Mouse (Mus musculus): ENCODE measurements around the gene Zbtb8b.
"Not testable (repeated sequence)": the region's sequence is repeated elsewhere in the genome, so short reads cannot be mapped to it uniquely, and the experiment has no call there.

Zbtb8b gene

GRCm38 (mm10) chr4:129440340-129441063, at the start of gene Zbtb8b:
Gene Zbtb8b, minus strand, starts transcription at chr4:129440853.
- peak; percentile 95 for DNase-seq (ENCODE audit: low read depth, low spot score)

DNA sequence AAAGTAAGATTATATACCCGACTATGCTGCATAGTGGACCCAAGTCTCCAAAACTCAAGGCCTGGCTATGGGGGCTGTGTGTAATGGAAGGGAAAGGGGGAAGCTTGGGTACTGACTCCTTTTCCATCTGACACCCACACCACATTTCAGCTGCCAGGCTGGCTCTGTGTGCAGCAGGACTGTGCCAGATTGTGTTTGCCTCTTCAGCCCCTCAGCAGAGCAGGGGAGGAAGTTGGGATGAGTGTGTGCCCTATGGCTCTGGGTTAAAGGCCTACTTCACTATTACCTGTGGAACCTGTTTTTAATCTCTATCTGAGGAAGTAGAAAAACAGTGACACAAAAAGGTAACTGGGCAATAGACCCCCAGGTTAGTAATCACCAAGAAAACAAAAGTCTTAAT, 40.4 kb upstream of the Zbtb8b start:
- no peak for DNase-seq (ENCODE audit: low read depth, low spot score)

GRCm38 (mm10) chr4:129479863-129480262, 39.2 kb upstream of the Zbtb8b start:
- DNase-seq (ENCODE audit: low read depth, low spot score) = no peak

DNA sequence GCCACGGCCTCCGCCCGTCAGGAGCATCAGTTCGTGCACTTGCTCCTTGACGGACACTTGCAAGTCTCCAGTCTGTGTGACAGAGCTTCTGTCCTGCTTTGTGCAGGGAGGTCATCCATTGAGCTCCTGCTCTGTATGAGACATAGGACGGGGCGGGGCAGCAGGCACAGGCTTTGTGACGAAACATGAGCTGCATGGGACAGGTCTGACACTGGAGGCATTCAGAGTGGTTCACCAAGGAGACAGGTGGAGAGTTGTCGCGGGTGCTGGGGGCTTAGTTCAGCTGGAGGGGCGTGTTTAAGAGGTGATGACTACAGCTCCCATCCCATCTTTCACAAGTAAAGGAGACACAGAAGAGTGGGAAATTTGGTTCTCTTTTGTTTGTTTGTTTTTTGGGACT, 35.4 kb upstream of the Zbtb8b start:
- no peak for DNase-seq (ENCODE audit: low read depth, low spot score)

DNA sequence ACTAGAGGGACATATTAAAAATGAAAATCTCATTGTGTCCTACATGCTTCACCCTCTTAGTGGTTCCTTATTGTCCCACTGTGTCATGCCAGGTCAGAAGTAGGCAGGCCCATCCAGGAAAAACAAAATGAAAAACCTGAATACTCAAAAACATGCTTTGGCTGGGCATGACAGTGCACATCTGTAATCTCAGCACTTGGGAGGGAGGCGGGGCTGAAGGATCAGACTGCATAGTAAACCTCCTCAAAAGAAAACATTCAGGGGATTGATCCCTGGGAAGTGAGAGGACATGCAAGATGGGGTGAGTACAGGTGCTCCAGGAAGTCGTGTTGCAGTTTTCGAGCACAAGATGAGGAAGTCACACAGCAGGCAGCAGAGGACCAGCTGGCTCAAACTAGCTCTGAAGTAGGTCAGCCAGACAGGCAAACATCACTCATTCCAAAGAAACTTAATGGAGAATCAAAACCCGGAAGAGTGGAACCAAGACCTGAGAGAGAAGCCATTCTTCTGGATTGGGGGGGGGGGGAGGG, 23.7 kb upstream of the Zbtb8b start:
- peak; percentile 35 for DNase-seq (ENCODE audit: low read depth, low spot score)

DNA sequence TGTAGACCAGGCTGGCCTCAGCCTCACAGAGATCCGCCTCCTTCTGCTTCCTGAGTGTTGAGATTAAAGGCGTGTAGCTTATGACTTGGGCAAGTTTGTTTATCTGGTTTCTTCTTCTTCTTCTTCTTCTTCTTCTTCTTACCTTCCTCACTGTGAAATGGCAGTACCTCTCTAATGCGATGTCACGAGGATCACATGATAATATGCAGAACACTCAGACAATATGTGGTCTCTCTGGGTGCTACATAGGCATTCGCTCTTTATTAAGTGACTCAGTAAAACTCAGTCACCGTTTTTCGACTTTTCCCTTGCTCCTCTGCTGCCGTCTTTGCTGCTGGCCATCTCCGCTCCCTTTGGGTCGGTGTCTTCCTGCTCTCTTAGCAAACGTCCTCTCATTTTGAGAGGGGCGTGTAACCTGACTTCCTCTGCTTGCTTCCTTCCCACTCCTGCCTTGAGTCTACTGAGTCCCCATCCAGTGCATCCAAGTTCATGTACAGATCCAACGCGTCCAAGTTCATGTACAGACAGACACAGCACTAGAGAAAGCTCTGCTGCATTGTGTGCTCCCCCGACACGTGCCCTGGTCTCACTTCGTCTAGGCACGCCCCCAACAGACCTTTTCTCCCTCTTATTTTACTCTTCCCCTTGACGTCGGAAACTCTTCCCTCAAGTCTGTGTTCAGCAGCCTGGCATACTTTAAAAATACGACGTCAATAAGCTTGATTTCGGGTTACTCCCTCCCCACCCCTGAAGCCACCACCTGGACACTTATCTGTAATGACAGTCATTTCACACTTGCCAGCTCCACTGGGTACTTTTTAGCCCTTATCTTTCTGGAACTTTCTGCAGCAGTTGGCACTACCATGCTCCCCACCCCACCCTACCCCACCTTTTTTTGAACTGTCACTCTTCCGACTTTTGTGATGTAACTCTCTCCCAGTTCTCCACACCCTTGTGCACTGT, 22.7 kb upstream of the Zbtb8b start:
- no peak for DNase-seq (ENCODE audit: low read depth, low spot score)

- DNase-seq (ENCODE audit: low read depth, low spot score) = no peak
Observed at GRCm38 (mm10) chr4:129462118-129462517, 21.5 kb upstream of the Zbtb8b start.

DNA sequence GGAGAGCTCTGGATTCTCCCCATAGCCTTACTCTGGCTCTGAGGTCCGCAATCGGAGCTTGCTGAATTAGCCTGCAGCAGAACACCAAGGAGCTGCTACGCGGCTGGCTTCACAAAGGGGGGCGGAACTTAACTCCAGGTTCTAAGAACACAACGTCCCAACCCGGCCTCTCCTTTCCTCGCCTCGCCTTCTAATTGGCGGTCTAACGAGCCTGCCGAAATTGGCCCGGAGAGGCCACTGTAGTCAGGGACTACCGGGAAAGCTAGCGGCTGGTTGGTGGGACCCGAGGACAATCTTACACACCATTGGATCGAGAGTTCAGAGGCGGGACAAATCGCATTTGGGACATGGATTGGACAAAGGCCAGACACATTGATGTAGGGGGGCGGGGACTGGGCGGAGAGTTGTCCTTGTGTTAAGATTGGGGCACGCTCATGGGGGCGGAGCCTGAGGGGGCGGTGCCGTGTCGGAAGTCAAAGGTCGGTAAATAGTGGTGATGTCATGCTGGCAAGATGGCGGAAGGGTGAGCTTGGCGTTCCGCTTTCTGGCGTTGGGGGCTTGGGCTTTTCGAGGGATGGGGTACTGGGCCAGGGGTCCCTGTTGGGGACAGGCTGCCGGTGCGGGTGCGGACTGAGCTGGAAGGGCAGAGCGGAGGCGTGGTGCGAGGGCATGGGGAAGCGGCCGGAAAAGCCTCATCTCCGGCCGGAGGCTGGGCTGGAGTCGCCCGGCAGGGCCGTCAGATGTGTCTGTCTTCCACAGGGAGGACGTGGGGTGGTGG, 20.7 kb upstream of the Zbtb8b start, which contains the start of gene Bsdc1:
TSS of gene Bsdc1 (plus strand) at position 399 of the 778 bp plus-strand sequence.
- DNase-seq (ENCODE audit: low read depth, low spot score) = peak; percentile 100

DNA sequence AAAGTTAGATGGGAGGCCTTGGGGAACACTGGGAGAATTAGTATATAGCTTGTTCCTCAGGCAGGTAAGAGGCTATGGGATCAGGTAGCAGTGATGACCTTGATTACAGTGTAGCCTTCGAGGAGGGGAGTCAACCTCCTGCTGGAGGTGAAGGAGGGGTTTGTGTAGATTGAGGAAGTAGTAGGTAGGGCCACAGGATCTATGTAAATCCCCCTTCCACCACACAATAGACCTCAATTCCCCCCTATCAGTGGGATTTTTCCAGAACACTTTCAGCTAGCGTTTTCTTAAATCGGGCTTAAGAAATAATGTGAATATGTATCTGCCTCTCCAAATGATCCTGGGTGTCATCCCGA, 20.2 kb upstream of the Zbtb8b start:
- DNase-seq (ENCODE audit: low read depth, low spot score) = peak; percentile 69

DNA sequence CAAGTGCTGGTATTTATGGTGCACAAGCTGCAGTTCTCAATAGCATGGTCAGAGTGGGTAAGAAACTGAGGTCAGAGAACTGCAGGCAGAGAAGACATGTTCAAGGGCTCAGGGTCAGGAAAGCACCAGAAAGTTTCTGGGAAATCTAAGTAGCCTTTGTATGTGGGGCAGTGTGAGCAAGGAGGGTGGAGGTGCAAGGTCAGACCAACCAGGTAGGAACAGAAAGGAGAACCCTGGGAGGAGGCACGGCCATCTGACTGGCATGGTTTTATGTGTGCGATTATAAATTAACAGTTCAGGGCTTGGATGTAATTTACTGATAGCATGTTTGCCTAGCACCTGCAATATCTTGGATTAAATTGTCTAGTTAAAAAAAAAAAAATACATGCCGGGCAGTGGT, 19.1 kb upstream of the Zbtb8b start:
- no peak for DNase-seq (ENCODE audit: low read depth, low spot score)

DNA sequence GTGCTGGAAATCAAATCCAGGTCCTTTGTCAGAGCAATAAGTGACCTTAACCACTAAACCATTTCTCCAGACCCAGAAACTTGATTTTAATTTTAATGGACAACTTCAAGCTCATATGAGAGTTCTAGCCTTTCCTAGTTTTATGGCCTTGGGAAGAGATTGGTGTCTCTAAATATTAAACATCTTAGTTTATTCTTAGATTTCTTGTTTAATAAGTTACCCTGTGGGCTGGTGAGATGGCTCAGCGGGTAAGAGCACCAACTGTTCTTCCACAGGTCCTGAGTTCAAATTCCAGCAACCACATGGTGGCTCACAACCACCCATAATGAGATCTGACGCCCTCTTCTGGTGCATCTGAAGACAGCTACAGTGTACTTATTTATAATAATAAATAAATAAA, 16.7 kb upstream of the Zbtb8b start:
- not testable (repeated sequence) for DNase-seq (ENCODE audit: low read depth, low spot score)

DNA sequence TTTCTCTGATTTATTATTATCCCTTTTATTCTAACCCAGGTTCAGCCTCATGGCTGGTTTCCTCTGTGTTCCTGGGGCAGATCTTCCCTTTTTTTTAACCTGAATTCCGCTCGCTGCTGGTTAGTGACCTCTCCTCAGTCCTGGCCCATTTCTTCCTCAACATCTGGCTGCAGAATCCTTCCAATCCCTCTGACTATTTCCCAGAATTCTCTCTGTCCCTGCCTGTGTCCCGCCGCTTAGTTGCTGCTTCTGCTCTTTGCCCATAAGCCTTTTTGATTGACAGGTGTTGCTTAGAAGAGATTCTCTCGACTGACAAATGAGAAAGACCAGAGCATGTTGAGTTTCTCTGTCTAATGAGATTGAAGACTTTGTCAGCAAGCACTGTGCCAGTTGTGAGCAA, 15.5 kb upstream of the Zbtb8b start:
- DNase-seq (ENCODE audit: low read depth, low spot score) = no peak

- peak; percentile 93 for DNase-seq (ENCODE audit: low read depth, low spot score)
Observed at GRCm38 (mm10) chr4:129455265-129455664, 14.6 kb upstream of the Zbtb8b start.

DNA sequence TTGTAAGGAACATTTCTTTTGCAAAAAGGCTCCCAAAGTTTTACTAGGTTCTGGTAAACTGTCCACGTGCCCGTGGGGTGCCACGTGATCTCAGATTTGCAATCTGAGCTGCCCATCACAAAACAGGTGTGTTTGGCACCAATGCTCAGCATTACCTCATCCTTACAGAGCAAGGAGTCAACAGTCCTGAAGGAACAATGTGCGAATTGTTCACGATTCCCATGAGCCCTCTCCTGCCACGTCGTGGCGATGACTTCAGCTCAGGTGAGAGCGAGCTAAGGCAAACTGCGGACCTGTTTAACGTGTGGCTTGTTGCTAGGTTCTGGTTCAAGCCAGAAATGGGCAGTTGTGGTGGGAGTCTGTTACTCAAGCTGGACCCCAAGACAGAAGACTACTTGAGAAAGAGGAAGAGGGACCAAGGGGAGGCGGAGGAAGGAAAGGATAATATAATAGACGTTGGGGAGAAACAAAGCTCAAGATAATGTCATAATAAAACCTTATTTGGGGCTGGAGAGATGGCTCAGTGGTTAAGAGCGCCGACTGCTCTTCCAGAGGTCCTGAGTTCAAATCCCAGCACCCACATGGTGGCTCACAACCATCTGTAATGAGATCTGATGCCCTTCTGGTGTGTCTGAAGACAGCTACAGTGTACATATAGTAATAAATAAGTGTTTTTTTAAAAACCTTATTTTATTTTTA, 11.0 kb upstream of the Zbtb8b start:
- peak; percentile 41 for DNase-seq (ENCODE audit: low read depth, low spot score)

GRCm38 (mm10) chr4:129450851-129451250, 10.2 kb upstream of the Zbtb8b start:
- no peak for DNase-seq (ENCODE audit: low read depth, low spot score)

GRCm38 (mm10) chr4:129448713-129449112, 8.1 kb upstream of the Zbtb8b start:
- DNase-seq (ENCODE audit: low read depth, low spot score) = no peak

GRCm38 (mm10) chr4:129447778-129448563, 7.3 kb upstream of the Zbtb8b start:
- no peak for DNase-seq (ENCODE audit: low read depth, low spot score)

DNA sequence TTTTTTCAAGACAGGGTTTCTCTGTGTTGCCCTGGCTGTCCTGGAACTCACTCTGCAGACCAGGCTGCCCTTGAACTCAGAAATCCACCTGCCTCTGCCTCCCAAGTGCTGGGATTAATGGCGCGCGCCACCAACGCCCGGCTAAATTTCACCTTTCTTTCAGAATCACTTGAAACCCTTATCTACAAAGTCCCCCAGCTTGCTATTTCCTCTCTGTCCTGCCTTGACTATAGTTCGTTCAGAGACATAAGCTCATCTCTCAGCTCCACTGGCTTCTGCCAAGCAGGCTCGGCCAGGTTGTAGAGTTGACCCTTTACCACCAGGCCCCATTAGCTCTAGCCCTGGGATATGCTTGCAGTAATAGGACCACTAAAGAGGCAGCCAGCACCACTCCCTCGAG, 6.7 kb upstream of the Zbtb8b start:
- DNase-seq (ENCODE audit: low read depth, low spot score) = no peak

- DNase-seq (ENCODE audit: low read depth, low spot score) = no peak
Observed at GRCm38 (mm10) chr4:129441145-129441544, 492 bp upstream of the Zbtb8b start.

GRCm38 (mm10) chr4:129418321-129418720, 22.3 kb downstream of the Zbtb8b start:
- DNase-seq (ENCODE audit: low read depth, low spot score) = peak; percentile 50
